Mouse (Mus musculus) CH12.LX (cell line): ENCODE measurements around the gene Comt. TPM values are rescaled to one million over a fixed set of nuclear protein-coding genes. Genes with fewer than 3 reads are reported as not detected.

Experiments used
- DNase-seq: peaks from one replicate; pipeline ENCODE4 v3.0.0-alpha.2; 2013; ENCODE audit errors: extremely low read depth
- H3K27ac ChIP-seq: 2 replicates; pipeline ENCODE4 v1.5.1; 2012; ENCODE audit warnings: low read depth, mild to moderate bottlenecking, control low read depth, moderate library complexity; ENCODE audit not compliant: insufficient read depth
- H3K27me3 ChIP-seq: replicated peaks from 2 replicates; pipeline ENCODE3; 2012; ENCODE audit warnings: inconsistent platforms
- H3K36me3 ChIP-seq, 2 experiments: replicated peaks in 1 of 2; 2 replicates each; pipeline versions ENCODE3 to v1.6.1; 2012; ENCODE audit warnings: inconsistent platforms in 1 of 2, low read length in 1 of 2, mild to moderate bottlenecking in 1 of 2, mixed read lengths in 1 of 2, moderate library complexity in 1 of 2; ENCODE audit not compliant: control insufficient read depth in 1 of 2, insufficient read depth in 1 of 2
- H3K4me1 ChIP-seq, 2 experiments: 2 replicates each; pipeline ENCODE4 v1.6.1; 2012; ENCODE audit warnings: inconsistent platforms in 1 of 2, moderate library complexity in 1 of 2; ENCODE audit not compliant: insufficient read depth in 2 of 2, control insufficient read depth in 1 of 2
- H3K4me2 ChIP-seq: 2 replicates; pipeline ENCODE4 v1.6.1; 2012; ENCODE audit warnings: low read depth, mild to moderate bottlenecking, control low read depth; ENCODE audit not compliant: poor library complexity, insufficient read depth, severe bottlenecking
- H3K4me3 ChIP-seq, 3 experiments: fragments of 150-350 bp in 1 of 3; sonication (generic) in 1 of 3; replicated peaks in 1 of 3; 2 replicates each; pipeline versions ENCODE3 to v1.5.1; 2011 to 2012; ENCODE audit warnings: low read depth in 2 of 3, low read length in 2 of 3, mild to moderate bottlenecking in 2 of 3, moderate library complexity in 2 of 3, control low read depth in 1 of 3, improper control_type of control experiment in 1 of 3, inconsistent platforms in 1 of 3, mixed read lengths in 1 of 3; ENCODE audit not compliant: poor library complexity in 1 of 3
- H3K79me2 ChIP-seq: replicated peaks from 2 replicates; pipeline ENCODE4 v1.6.1; 2012; ENCODE audit warnings: mild to moderate bottlenecking, moderate library complexity; ENCODE audit not compliant: control insufficient read depth, poor library complexity, insufficient read depth, severe bottlenecking; ENCODE audit errors: extremely low read depth
- H3K9ac ChIP-seq: 2 replicates; pipeline ENCODE4 v1.6.1; 2012; ENCODE audit warnings: low read depth, mild to moderate bottlenecking, control low read depth, moderate library complexity; ENCODE audit not compliant: insufficient read depth
- H3K9me3 ChIP-seq: replicated peaks from 2 replicates; pipeline ENCODE3; 2012; ENCODE audit warnings: low read length, inconsistent platforms, mixed read lengths
- CHD1 ChIP-seq: IDR thresholded peaks from 2 replicates; pipeline ENCODE4 v1.6.1; 2012; ENCODE audit warnings: low read depth, low read length, improper control_type of control experiment, inconsistent platforms
- CHD2 ChIP-seq: IDR thresholded peaks from 2 replicates; pipeline ENCODE4 v1.6.1; 2011; ENCODE audit warnings: low read length, improper control_type of control experiment
- EP300 ChIP-seq: IDR thresholded peaks from 2 replicates; pipeline ENCODE4 v1.6.1; 2011; ENCODE audit warnings: low read length, improper control_type of control experiment
- ETS1 ChIP-seq: conservative IDR thresholded peaks from 2 replicates; pipeline ENCODE4 v1.6.1; 2012; ENCODE audit warnings: low read depth, mild to moderate bottlenecking, inconsistent platforms, low read length, improper control_type of control experiment, moderate library complexity
- GABPA ChIP-seq: IDR thresholded peaks from 2 replicates; pipeline ENCODE4 v1.6.1; 2012; ENCODE audit warnings: low read depth, low read length, improper control_type of control experiment, inconsistent platforms; ENCODE audit not compliant: insufficient replicate concordance
- JUN ChIP-seq: IDR thresholded peaks from 2 replicates; pipeline ENCODE4 v1.6.1; 2011; ENCODE audit warnings: low read depth, mild to moderate bottlenecking, low read length, improper control_type of control experiment, moderate library complexity; ENCODE audit not compliant: insufficient read depth
- JUND ChIP-seq: conservative IDR thresholded peaks from 2 replicates; pipeline ENCODE4 v1.6.1; 2011; ENCODE audit warnings: low read depth, low read length, improper control_type of control experiment
- KAT2A ChIP-seq: IDR thresholded peaks from 2 replicates; pipeline ENCODE4 v1.6.1; 2012; ENCODE audit warnings: low read length, improper control_type of control experiment, inconsistent platforms; ENCODE audit not compliant: insufficient replicate concordance
- MAFK ChIP-seq: IDR thresholded peaks from 2 replicates; pipeline ENCODE4 v1.6.1; 2011; ENCODE audit warnings: low read length, improper control_type of control experiment; ENCODE audit not compliant: insufficient replicate concordance
- MAX ChIP-seq: IDR thresholded peaks from 2 replicates; pipeline ENCODE4 v1.6.1; 2011; ENCODE audit warnings: low read length, improper control_type of control experiment
- MYC ChIP-seq: IDR thresholded peaks from 2 replicates; pipeline ENCODE4 v1.6.1; 2011; ENCODE audit warnings: low read depth, mild to moderate bottlenecking, improper control_type of control experiment, low read length
- NRF1 ChIP-seq: IDR thresholded peaks from 2 replicates; pipeline ENCODE4 v1.6.1; 2014; ENCODE audit warnings: low read depth, mild to moderate bottlenecking, inconsistent platforms, low read length, improper control_type of control experiment, moderate library complexity
- PAX5 ChIP-seq: IDR thresholded peaks from 2 replicates; pipeline ENCODE4 v1.6.1; 2012; ENCODE audit warnings: low read length, inconsistent platforms, mixed read lengths
- POLR2A ChIP-seq: IDR thresholded peaks from 2 replicates; pipeline ENCODE4 v1.6.1; 2011; ENCODE audit warnings: low read depth, mild to moderate bottlenecking, improper control_type of control experiment, low read length
- SIN3A ChIP-seq: IDR thresholded peaks from 2 replicates; pipeline ENCODE4 v1.6.1; 2012; ENCODE audit warnings: low read length, improper control_type of control experiment, inconsistent platforms
- TBP ChIP-seq: conservative IDR thresholded peaks from 2 replicates; pipeline ENCODE4 v1.6.1; 2011; ENCODE audit warnings: low read depth, low read length, improper control_type of control experiment
- UBTF ChIP-seq: IDR thresholded peaks from 2 replicates; pipeline ENCODE4 v1.6.1; 2012; ENCODE audit warnings: low read depth, mild to moderate bottlenecking, inconsistent platforms, low read length, improper control_type of control experiment, moderate library complexity
- ZKSCAN1 ChIP-seq: IDR thresholded peaks from 2 replicates; pipeline ENCODE4 v1.6.1; 2012; ENCODE audit warnings: low read depth, inconsistent platforms, low read length, improper control_type of control experiment, borderline replicate concordance
- ZMIZ1 ChIP-seq: IDR thresholded peaks from 2 replicates; pipeline ENCODE4 v1.6.1; 2012; ENCODE audit warnings: low read depth, mild to moderate bottlenecking, inconsistent platforms, low read length, improper control_type of control experiment
- ZNF384 ChIP-seq: IDR thresholded peaks from 2 replicates; pipeline ENCODE4 v1.6.1; 2012; ENCODE audit warnings: low read depth, low read length, improper control_type of control experiment, inconsistent platforms
- dilution Hi-C: fragments of 300-500 bp; cut with MboI; formaldehyde crosslinking; loops from 2 replicates; pipeline ENCODE4 v1.14.3; 2020; ENCODE audit warnings: low sequenced_read_pairs; ENCODE audit not compliant: extremely low pct_unique_long_range_greater_than_20kb, extremely low pct_ligation_motif_present
- in situ Hi-C: fragments of 300-500 bp; cut with MboI; formaldehyde crosslinking; loops from 3 replicates; pipeline ENCODE4 v1.14.3; 2019; ENCODE audit warnings: low sequenced_read_pairs, low pct_ligation_motif_present, low pct_unique_long_range_greater_than_20kb, mixed read lengths
- polyA plus RNA-seq: library from polyadenylated mRNA; unstranded; fragments of >175 nt; gene quantifications from 2 replicates; pipeline ENCODE4 v1.2.1, GENCODE M21; 2012; ENCODE audit warnings: low read depth; ENCODE audit not compliant: insufficient read length
- total RNA-seq, 2 experiments: library from RNA; depleted of rRNA; stranded (reverse); fragments of 300-350 nt in 1 of 2; fragments of >200 nt in 1 of 2; gene quantifications; 2 replicates each; pipeline ENCODE4 v1.2.3; 2012 to 2014

Comt gene
- total and polyA plus RNA-seq, 3 experiments, result 74.0 to 91.6 (median 84.8) TPM

- no peak overlapping the region for H3K9ac ChIP-seq
- H3K27ac ChIP-seq, result no peak overlapping the region
- H3K79me2 ChIP-seq, result no peaks in the 10 kb centered on the region
- in situ Hi-C loops (no loop called here), dilution Hi-C loops (no loop called here)
- H3K4me3 ChIP-seq, result no peak overlapping the region
- DNase-seq, result no peak
- H3K9me3 ChIP-seq, result no peaks in the 10 kb centered on the region
- no peaks in the 10 kb centered on the region for H3K27me3 ChIP-seq
- peaks cover 0 to 33% of the 10 kb centered on the region in 2 experiments for H3K36me3 ChIP-seq
- no peak overlapping the region for H3K4me2 ChIP-seq
- TF ChIP-seq MAFK (no peak), ETS1 (no peak), GABPA (no peak), JUN (no peak), POLR2A (no peak), EP300 (no peak), MAX (no peak), TBP (no peak), PAX5 (no peak), SIN3A (no peak), CHD1 (no peak), ZMIZ1 (no peak), UBTF (no peak), CHD2 (no peak), NRF1 (no peak), KAT2A (no peak), MYC (no peak), JUND (no peak)
- TF ChIP-seq, all 38 proteins: peak for 0
- H3K4me1 ChIP-seq, result peaks cover 7 to 16% of the 10 kb centered on the region in 2 experiments
Measured at GRCm38 (mm10) chr16:18400028-18400427, 26.6 kb downstream of the Comt start.

DNA sequence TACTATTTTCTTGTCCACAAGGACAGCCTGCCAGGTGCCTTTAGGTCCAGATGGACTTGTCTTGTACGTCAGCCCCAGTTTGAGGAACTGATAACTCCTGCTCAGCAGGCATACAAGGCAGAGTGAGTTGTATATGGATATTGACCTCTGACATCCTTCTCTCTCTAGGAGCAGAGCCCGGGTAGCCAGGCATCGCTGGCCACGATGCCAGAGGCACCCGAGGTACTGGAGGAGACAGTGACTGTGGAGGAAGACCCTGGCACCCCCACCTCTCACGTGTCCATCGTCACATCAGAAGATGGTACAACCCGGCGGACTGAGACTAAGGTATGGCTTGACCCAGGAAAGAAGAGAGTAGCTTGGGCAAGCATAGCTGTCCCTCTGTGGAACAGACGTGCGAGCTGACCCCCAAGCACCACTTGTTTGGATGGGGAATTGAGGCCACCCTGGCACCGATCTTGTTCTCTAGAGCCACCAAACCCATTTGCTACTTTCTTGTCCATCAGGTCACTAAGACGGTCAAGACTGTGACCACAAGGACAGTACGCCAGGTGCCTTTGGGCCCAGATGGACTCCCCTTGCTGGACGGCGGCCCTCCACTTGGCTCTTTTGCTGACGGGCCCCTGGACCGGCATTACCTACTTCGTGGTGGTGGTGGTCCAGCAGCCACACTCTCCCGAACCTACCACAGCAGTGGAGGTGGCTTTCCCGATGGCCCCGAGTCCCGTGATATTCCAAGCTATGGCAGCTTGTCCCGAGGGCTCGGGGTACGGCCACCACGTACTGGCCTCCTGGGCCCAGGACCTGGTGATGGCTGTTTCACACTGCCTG lies 29.6 kb downstream of the Comt start:
- Histone ChIP-seq H3K36me3 (peaks cover 0 to 14% of the 10 kb centered on the region in 2 experiments), H3K27me3 (peaks cover 3% of the 10 kb centered on the region), H3K9ac (no peak overlapping the region), H3K79me2 (no peaks in the 10 kb centered on the region), H3K27ac (no peak overlapping the region), H3K4me1 (peaks cover 18 to 41% of the 10 kb centered on the region in 2 experiments), H3K9me3 (no peaks in the 10 kb centered on the region), H3K4me3 (no peak overlapping the region), H3K4me2 (no peak overlapping the region)
- dilution Hi-C loops, result no loop called here
- DNase-seq, result no peak
- in situ Hi-C loops, result no loop called here
- no peak for TF ChIP-seq ETS1
- TF ChIP-seq ZNF384, result no peak
- TF ChIP-seq ZMIZ1, result no peak
- no peak for TF ChIP-seq ZKSCAN1
